Comparison of ENCODE assay signal across 34 mouse cellular contexts in the genomic region with DNA sequence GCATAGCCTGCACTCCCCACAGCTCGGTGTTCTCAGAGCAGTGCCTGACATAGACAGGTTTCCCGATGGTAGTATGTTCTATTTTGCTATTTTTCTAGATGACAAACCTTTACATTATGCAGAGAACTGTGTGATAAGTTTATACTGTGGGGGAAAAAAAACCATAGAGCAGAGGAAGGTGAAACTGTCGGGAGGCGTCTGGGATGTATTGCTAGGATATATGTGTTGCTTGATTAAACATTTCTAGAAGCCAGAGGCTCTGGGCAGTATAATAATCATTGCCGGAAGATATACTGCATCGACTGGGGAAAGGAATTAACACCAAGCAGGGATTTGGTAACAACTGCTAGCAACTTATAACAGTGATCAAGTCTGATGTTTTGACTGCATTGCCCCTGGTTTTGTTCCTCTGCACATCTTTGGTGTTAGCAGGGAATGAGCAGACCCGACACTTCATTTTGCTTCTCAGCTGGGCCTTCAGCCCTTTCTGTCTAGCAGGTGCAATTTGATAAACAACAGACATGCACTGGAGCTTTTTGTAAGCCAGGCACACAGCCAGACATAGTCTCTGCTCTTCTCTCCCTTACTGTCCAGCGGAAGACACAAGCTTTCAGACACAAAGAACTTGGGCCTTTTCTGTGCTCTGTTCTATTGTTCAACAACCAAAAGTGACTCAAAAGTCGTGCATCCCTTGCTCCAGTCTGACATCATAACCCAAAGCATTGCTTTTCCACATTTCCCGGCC. TPM values are rescaled to one million over a fixed set of nuclear protein-coding genes. Genes with fewer than 3 reads are reported as not detected.
DNase-seq lines count a peak whose midpoint lies in the region; ATAC-seq and TF ChIP-seq lines count a peak whose summit lies in the region.
"Had no signal": no experiment of that assay in that cellular context is flagged by ENCODE, and none has a peak within 500 bp of the region (broad histone marks: within the 10 kb centered on the region; RNA-seq: fewer than 3 reads in every experiment).

No protein-coding gene starts in this region.

- DNase-seq in heart, postnatal 10 days, result no peak
- peak; percentile 15 for DNase-seq in lung, postnatal 0 days (ENCODE audit: low spot score)
- DNase-seq in lung, postnatal 4 days, result no peak
- DNase-seq in urinary bladder, adult 18-20 months (ENCODE audit: low spot score in 2 of 2), result no peak
- no peak for DNase-seq in thymus, postnatal 4 days
- DNase-seq: adrenal gland, postnatal 14 days; cerebellum, adult 11-12 months; cerebellum, adult 9-11 months; embryo, embryonic 11 days; gastrocnemius, postnatal 14 days; kidney, adult 9 months; kidney, postnatal 10 days; layer of hippocampus, postnatal 36 days; left cerebral cortex, postnatal 4 days; liver; midbrain, embryonic 14.5 days; right cerebral cortex, postnatal 14 days; thymus, adult 2 months; thymus, postnatal 36 days had no signal

- H3K9me3 ChIP-seq in heart, embryonic 13.5 days, result no peaks in the 10 kb centered on the region
- no peaks in the 10 kb centered on the region for H3K9me3 ChIP-seq in lung, postnatal 0 days (ENCODE audit: low read length)
- no peaks in the 10 kb centered on the region for H3K9me3 ChIP-seq in intestine, embryonic 16.5 days (ENCODE audit: control insufficient read depth, low read length)
- H3K9me3 ChIP-seq: embryonic facial prominence, embryonic 13.5 days; heart, embryonic 15.5 days; hindbrain, embryonic 10.5 days; hindbrain, embryonic 15.5 days; liver, embryonic 15.5 days had no signal

- no peak for TF ChIP-seq EP300 in lung, postnatal 0 days (IDR thresholded peaks at IDR 0.05)

- TF ChIP-seq CTCF in lung, postnatal 0 days (IDR thresholded peaks at IDR 0.05), result no peak

- WGBS in heart, embryonic 13.5 days, result 50% methylated on average over 10 of the region's 10 CpGs
- 50% methylated on average over 10 of the region's 10 CpGs for WGBS in lung, postnatal 0 days
- WGBS in intestine, embryonic 16.5 days, result 42% methylated on average over 10 of the region's 10 CpGs

- H3K36me3 ChIP-seq in heart, embryonic 13.5 days, result no peaks in the 10 kb centered on the region
- no peaks in the 10 kb centered on the region for H3K36me3 ChIP-seq in lung, postnatal 0 days (ENCODE audit: insufficient read depth, low read length)
- no peaks in the 10 kb centered on the region for H3K36me3 ChIP-seq in intestine, embryonic 16.5 days (ENCODE audit: control insufficient read depth, insufficient read depth, low read length)
- H3K36me3 ChIP-seq: embryonic facial prominence, embryonic 13.5 days; heart, embryonic 15.5 days; hindbrain, embryonic 10.5 days; hindbrain, embryonic 15.5 days; liver, embryonic 15.5 days had no signal

- intact Hi-C loops in heart, postnatal 10 days (cut with DNase I), result no loop called here

- peaks cover 8% of the 10 kb centered on the region for H3K27me3 ChIP-seq in heart, embryonic 13.5 days (replicated peaks)
- H3K27me3 ChIP-seq in lung, postnatal 0 days (replicated peaks; ENCODE audit: insufficient read depth, low read length), result no peaks in the 10 kb centered on the region; the same call in 1 of the 2 replicates
- H3K27me3 ChIP-seq in intestine, embryonic 16.5 days (replicated peaks; ENCODE audit: control insufficient read depth, insufficient read depth, low read length), result peaks cover 6% of the 10 kb centered on the region; the same call in 1 of the 2 replicates

- H3K4me1 ChIP-seq in heart, embryonic 13.5 days, result peaks cover 37% of the 10 kb centered on the region
- peaks cover 6% of the 10 kb centered on the region; the same call in 1 of the 2 replicates for H3K4me1 ChIP-seq in lung, postnatal 0 days (ENCODE audit: insufficient read depth, low read depth, low read length)
- peaks cover 8% of the 10 kb centered on the region; the same call in 1 of the 2 replicates for H3K4me1 ChIP-seq in intestine, embryonic 16.5 days (ENCODE audit: control insufficient read depth, insufficient read depth, low read length)

- no peak overlapping the region for H3K4me2 ChIP-seq in heart, embryonic 13.5 days
- no peak overlapping the region for H3K4me2 ChIP-seq in lung, postnatal 0 days (replicated peaks; ENCODE audit: low read depth, low read length)
- H3K4me2 ChIP-seq in intestine, embryonic 16.5 days (ENCODE audit: low read depth, low read length), result no peak overlapping the region
- H3K4me2 ChIP-seq: embryonic facial prominence, embryonic 13.5 days; heart, embryonic 15.5 days; hindbrain, embryonic 15.5 days; liver, embryonic 15.5 days had no signal

- no peak overlapping the region for H3K4me3 ChIP-seq in heart, embryonic 13.5 days
- H3K4me3 ChIP-seq in lung, postnatal 0 days (ENCODE audit: low read depth, low read length), result no peak overlapping the region
- no peak overlapping the region for H3K4me3 ChIP-seq in intestine, embryonic 16.5 days (ENCODE audit: low read length)
- H3K4me3 ChIP-seq: embryonic facial prominence, embryonic 13.5 days; erythroblast, embryonic 14.5 days; heart, embryonic 15.5 days; hindbrain, embryonic 10.5 days; hindbrain, embryonic 15.5 days; liver, embryonic 15.5 days had no signal

- no peak overlapping the region for H3K9ac ChIP-seq in heart, embryonic 13.5 days
- H3K9ac ChIP-seq in lung, postnatal 0 days (replicated peaks; ENCODE audit: low read depth), result no peak overlapping the region
- no peak overlapping the region for H3K9ac ChIP-seq in intestine, embryonic 16.5 days (ENCODE audit: low read depth, low read length)
- H3K9ac ChIP-seq: embryonic facial prominence, embryonic 13.5 days; heart, embryonic 15.5 days; hindbrain, embryonic 15.5 days; liver, embryonic 15.5 days had no signal

- peak overlapping the region; percentile 24; the same call in 1 of the 2 replicates for H3K27ac ChIP-seq in heart, embryonic 13.5 days (replicated peaks)
- no peak overlapping the region for H3K27ac ChIP-seq in lung, postnatal 0 days (ENCODE audit: low read length)
- no peak overlapping the region for H3K27ac ChIP-seq in intestine, embryonic 16.5 days (ENCODE audit: low read length)
- H3K27ac ChIP-seq: embryonic facial prominence, embryonic 13.5 days; heart, embryonic 15.5 days; hindbrain, embryonic 10.5 days; hindbrain, embryonic 15.5 days; liver, embryonic 15.5 days had no signal

- ATAC-seq in heart, embryonic 13.5 days (ENCODE audit: extremely low read depth, insufficient number of reproducible peaks, low FRiP score, low TSS enrichment), result no peak
- peak; percentile 19; the same call in 1 of the 2 replicates for ATAC-seq in lung, postnatal 0 days
- peak; percentile 52; the same call in 1 of the 2 replicates for ATAC-seq in intestine, embryonic 16.5 days
- ATAC-seq: CD4-positive, CD25-positive, alpha-beta regulatory T cell, adult 4 months; inflammation-experienced regulatory T-cells, adult 6 months had no signal

RNA-seq across cellular contexts. Expression of a gene that starts 40.7 kb away (rescaled TPM):
- polyA plus RNA-seq in heart, embryonic 13.5 days (2015; fragmentation: Nextera tagmentation; extraction: Ambion mirVana), result not detected in 2 replicates
- not detected for total RNA-seq in heart, postnatal 10 days (2021)
- polyA plus RNA-seq in lung, postnatal 0 days (2015; fragmentation: Nextera tagmentation; extraction: Ambion mirVana), result not detected in 2 replicates
- not detected in 2 replicates for polyA plus RNA-seq in intestine, embryonic 16.5 days (2015; fragmentation: Nextera tagmentation; extraction: Ambion mirVana)
- total RNA-seq: adrenal gland, postnatal 14 days; gastrocnemius, postnatal 14 days; granulocyte monocyte progenitor cell, adult 5-6 weeks; layer of hippocampus, postnatal 36 days; left cerebral cortex, postnatal 4 days had no signal
- polyA plus RNA-seq: CD4-positive, CD25-positive, alpha-beta regulatory T cell, adult 4 months; embryonic facial prominence, embryonic 13.5 days; erythroblast, embryonic 14.5 days; forebrain, embryonic 11.5 days; heart, embryonic 15.5 days; hindbrain, embryonic 10.5 days; hindbrain, embryonic 15.5 days; inflammation-experienced regulatory T-cells, adult 6 months; liver, embryonic 15.5 days; lung, embryonic 16.5 days; midbrain, embryonic 14.5 days; neural tube, embryonic 14.5 days; small intestine, adult 2 months had no signal
